Mouse (Mus musculus): ENCODE measurements around the gene Pde3b. TPM values are rescaled to one million over a fixed set of nuclear protein-coding genes. Genes with fewer than 3 reads are reported as not detected.

The Pde3b gene
- polyA plus RNA-seq, 1 experiment from 2014 or later = 2.3 TPM

GRCm38 (mm10) chr7:114576931-114577330 lies 161.8 kb downstream of the Pde3b start:
- ATAC-seq (ENCODE audit: low FRiP score, low TSS enrichment) (no peak), DNase-seq (ENCODE audit: low spot score) (no peak)
- no peak overlapping the region for H3K4me2 ChIP-seq (replicated peaks; ENCODE audit: low read depth)
- TF ChIP-seq EP300 (optimal IDR thresholded peaks at IDR 0.05) = no peak
- TF ChIP-seq CTCF (IDR thresholded peaks at IDR 0.05; ENCODE audit: low read depth) = no peak
- H3K27me3 ChIP-seq (ENCODE audit: control insufficient read depth, insufficient read depth, low read length) = no peaks in the 10 kb centered on the region
- H3K4me3 ChIP-seq (ENCODE audit: low read depth, low read length) = no peak overlapping the region
- no peaks in the 10 kb centered on the region for H3K9me3 ChIP-seq (ENCODE audit: control insufficient read depth, low read length)
- no peak overlapping the region for H3K9ac ChIP-seq (ENCODE audit: low read length)
- peak overlapping the region; percentile 19 for H3K27ac ChIP-seq (replicated peaks)
- no peaks in the 10 kb centered on the region for H3K4me1 ChIP-seq (replicated peaks; ENCODE audit: control insufficient read depth, insufficient read depth)
- H3K36me3 ChIP-seq (ENCODE audit: control insufficient read depth, insufficient read depth, low read length) = no peaks in the 10 kb centered on the region
- 44% methylated on average over 3 of the region's 3 CpGs for WGBS

DNA sequence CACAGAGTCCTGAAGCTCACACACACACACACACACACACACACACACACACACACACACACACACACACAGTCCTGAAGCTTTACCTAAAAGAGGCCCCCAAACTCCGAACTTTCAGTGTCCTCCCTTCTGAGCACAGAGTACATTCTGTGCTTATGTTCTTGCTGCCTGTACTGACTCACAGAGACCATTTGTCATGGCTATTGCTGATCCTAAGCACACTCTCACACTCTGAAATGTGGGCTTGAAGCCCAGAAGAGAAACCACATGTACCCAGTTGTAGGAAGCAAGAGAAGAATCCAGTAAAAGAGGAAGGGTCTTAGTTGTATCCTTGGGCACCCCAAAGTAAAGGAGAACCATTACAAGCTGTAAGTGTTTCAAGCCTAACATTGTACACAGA lies 162.6 kb downstream of the Pde3b start:
- 48% methylated on average over 1 of the region's 1 CpGs for WGBS
- Histone ChIP-seq H3K9ac (ENCODE audit: low read length) (no peak overlapping the region), H3K4me2 (replicated peaks; ENCODE audit: low read depth) (no peak overlapping the region), H3K27ac (replicated peaks) (peak overlapping the region; percentile 53), H3K4me1 (replicated peaks; ENCODE audit: control insufficient read depth, insufficient read depth) (no peaks in the 10 kb centered on the region), H3K4me3 (ENCODE audit: low read depth, low read length) (no peak overlapping the region), H3K9me3 (ENCODE audit: control insufficient read depth, low read length) (no peaks in the 10 kb centered on the region), H3K27me3 (ENCODE audit: control insufficient read depth, insufficient read depth, low read length) (no peaks in the 10 kb centered on the region), H3K36me3 (ENCODE audit: control insufficient read depth, insufficient read depth, low read length) (no peaks in the 10 kb centered on the region)
- no peak for TF ChIP-seq EP300 (optimal IDR thresholded peaks at IDR 0.05)
- TF ChIP-seq CTCF (IDR thresholded peaks at IDR 0.05; ENCODE audit: low read depth) = no peak
- DNase-seq (ENCODE audit: low spot score) (no peak), ATAC-seq (ENCODE audit: low FRiP score, low TSS enrichment) (peak; percentile 87; the same call in 1 of the 2 replicates)

DNA sequence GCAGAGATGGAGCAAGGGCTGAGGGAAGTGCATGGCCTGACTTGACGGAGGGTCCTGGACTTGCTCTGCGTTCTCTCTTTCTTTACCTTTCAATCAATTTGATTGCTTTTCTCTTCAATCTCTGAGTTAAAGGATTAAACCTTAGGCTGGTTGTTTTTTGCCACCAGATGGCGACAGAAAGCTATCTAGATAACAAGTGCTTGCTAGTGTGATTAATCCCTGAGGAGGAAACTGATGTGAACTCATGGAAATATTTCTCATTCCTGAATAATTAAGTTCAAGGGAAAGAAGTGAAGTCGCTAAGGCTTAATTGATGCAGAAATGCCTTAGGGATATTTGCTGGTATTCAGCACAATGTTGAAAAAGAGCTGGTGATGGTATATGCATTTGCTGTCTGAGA lies 165.3 kb downstream of the Pde3b start:
- Histone ChIP-seq H3K4me1 (replicated peaks; ENCODE audit: control insufficient read depth, insufficient read depth) (no peaks in the 10 kb centered on the region), H3K27ac (replicated peaks) (no peak overlapping the region), H3K36me3 (ENCODE audit: control insufficient read depth, insufficient read depth, low read length) (no peaks in the 10 kb centered on the region), H3K4me3 (ENCODE audit: low read depth, low read length) (no peak overlapping the region), H3K27me3 (ENCODE audit: control insufficient read depth, insufficient read depth, low read length) (no peaks in the 10 kb centered on the region), H3K9ac (ENCODE audit: low read length) (no peak overlapping the region), H3K9me3 (ENCODE audit: control insufficient read depth, low read length) (no peaks in the 10 kb centered on the region), H3K4me2 (replicated peaks; ENCODE audit: low read depth) (no peak overlapping the region)
- WGBS = 3% methylated on average over 4 of the region's 4 CpGs
- ATAC-seq (ENCODE audit: low FRiP score, low TSS enrichment) (no peak), DNase-seq (ENCODE audit: low spot score) (peak; percentile 47)
- TF ChIP-seq EP300 (optimal IDR thresholded peaks at IDR 0.05) (no peak), CTCF (IDR thresholded peaks at IDR 0.05; ENCODE audit: low read depth) (peak; percentile 86)

GRCm38 (mm10) chr7:114581200-114581599 lies 166.1 kb downstream of the Pde3b start:
- Histone ChIP-seq H3K27me3 (ENCODE audit: control insufficient read depth, insufficient read depth, low read length) (no peaks in the 10 kb centered on the region), H3K4me2 (replicated peaks; ENCODE audit: low read depth) (no peak overlapping the region), H3K9me3 (ENCODE audit: control insufficient read depth, low read length) (no peaks in the 10 kb centered on the region), H3K36me3 (ENCODE audit: control insufficient read depth, insufficient read depth, low read length) (no peaks in the 10 kb centered on the region), H3K9ac (ENCODE audit: low read length) (no peak overlapping the region), H3K27ac (replicated peaks) (no peak overlapping the region), H3K4me3 (ENCODE audit: low read depth, low read length) (no peak overlapping the region), H3K4me1 (replicated peaks; ENCODE audit: control insufficient read depth, insufficient read depth) (no peaks in the 10 kb centered on the region)
- TF ChIP-seq CTCF (IDR thresholded peaks at IDR 0.05; ENCODE audit: low read depth) (no peak), EP300 (optimal IDR thresholded peaks at IDR 0.05) (no peak)
- DNase-seq (ENCODE audit: low spot score) = no peak
- no peak for ATAC-seq (ENCODE audit: low FRiP score, low TSS enrichment)
- WGBS = 72% methylated on average over 5 of the region's 5 CpGs

- H3K9ac ChIP-seq (ENCODE audit: low read length) = no peak overlapping the region
- no peak overlapping the region for H3K27ac ChIP-seq (replicated peaks)
- DNase-seq (ENCODE audit: low spot score) (no peak), ATAC-seq (ENCODE audit: low FRiP score, low TSS enrichment) (no peak)
- no peaks in the 10 kb centered on the region for H3K36me3 ChIP-seq (ENCODE audit: control insufficient read depth, insufficient read depth, low read length)
- H3K4me2 ChIP-seq (replicated peaks; ENCODE audit: low read depth) = no peak overlapping the region
- no peaks in the 10 kb centered on the region for H3K4me1 ChIP-seq (replicated peaks; ENCODE audit: control insufficient read depth, insufficient read depth)
- H3K9me3 ChIP-seq (ENCODE audit: control insufficient read depth, low read length) = no peaks in the 10 kb centered on the region
- TF ChIP-seq CTCF (IDR thresholded peaks at IDR 0.05; ENCODE audit: low read depth) = no peak
- TF ChIP-seq EP300 (optimal IDR thresholded peaks at IDR 0.05) = no peak
- H3K27me3 ChIP-seq (ENCODE audit: control insufficient read depth, insufficient read depth, low read length) = no peaks in the 10 kb centered on the region
- 43% methylated on average over 2 of the region's 2 CpGs for WGBS
- H3K4me3 ChIP-seq (ENCODE audit: low read depth, low read length) = no peak overlapping the region
Measured at GRCm38 (mm10) chr7:114582441-114582840, 167.4 kb downstream of the Pde3b start.

Other genes starting within 250 kb of the Pde3b start
- 82.6 and 83.7 TPM in 2 replicates for gene Copb1, start 160.6 kb upstream of the Pde3b start, polyA plus RNA-seq (2015; fragmentation: Nextera tagmentation; extraction: Ambion mirVana)
- gene Psma1, start 139.2 kb upstream of the Pde3b start, polyA plus RNA-seq (2015; fragmentation: Nextera tagmentation; extraction: Ambion mirVana) = 242 and 249 TPM in 2 replicates
- gene Cyp2r1, start 147.7 kb downstream of the Pde3b start, polyA plus RNA-seq (2015; fragmentation: Nextera tagmentation; extraction: Ambion mirVana) = 3.3 and 3.4 TPM in 2 replicates
- gene Calca, start 221.1 kb downstream of the Pde3b start, polyA plus RNA-seq (2015; fragmentation: Nextera tagmentation; extraction: Ambion mirVana) = 1.1 and 1.2 TPM in 2 replicates